Mouse (Mus musculus): Measurements from ENCODE around the gene Cd33. TPM values are rescaled to one million over a fixed set of nuclear protein-coding genes. Genes with fewer than 3 reads are reported as not detected.

The Cd33 gene
- polyA plus RNA-seq (2015; fragmentation: Nextera tagmentation; extraction: Ambion mirVana) = 1.2 and 1.5 TPM in 2 replicates

DNA sequence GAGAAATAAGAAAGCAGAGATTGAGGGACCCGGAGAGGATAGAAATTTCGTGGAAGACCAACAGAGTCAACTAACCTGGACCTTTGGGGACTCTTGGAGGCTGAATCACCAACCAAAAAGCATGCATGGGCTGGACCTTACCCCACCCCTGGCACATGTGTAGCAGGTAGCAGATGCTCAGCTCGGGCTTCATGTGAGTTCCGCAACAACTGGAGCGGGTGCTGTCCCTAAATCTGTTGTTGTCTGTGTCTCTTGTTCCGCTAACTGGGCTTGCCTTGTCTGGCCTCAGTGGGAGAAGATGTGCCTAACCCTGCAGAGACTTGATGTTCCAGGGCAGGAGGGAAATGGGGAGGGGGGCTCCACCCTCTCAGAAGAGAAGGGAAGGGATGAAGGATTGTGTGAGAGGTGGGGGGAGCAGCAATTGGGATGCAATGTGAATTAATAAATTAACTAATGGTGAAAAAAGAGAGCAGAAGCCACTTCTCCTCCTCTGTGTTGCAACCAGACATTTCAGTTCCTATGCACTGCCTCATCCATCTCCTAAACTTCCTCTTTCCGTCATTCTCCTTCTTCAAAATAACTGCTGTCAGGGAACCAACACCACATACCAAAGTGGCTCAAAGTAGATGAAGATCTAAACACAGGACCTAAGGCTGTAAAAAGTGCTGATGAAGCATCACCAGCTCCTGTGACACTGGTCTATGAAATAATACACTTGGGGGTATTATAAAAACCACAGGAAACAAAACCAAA is at the start of gene Cd33:
Cd33 (minus strand) TSS at position 204 of the 753 bp plus-strand sequence.
- H3K9ac ChIP-seq = no peak within 1 kb of the TSS

DNA sequence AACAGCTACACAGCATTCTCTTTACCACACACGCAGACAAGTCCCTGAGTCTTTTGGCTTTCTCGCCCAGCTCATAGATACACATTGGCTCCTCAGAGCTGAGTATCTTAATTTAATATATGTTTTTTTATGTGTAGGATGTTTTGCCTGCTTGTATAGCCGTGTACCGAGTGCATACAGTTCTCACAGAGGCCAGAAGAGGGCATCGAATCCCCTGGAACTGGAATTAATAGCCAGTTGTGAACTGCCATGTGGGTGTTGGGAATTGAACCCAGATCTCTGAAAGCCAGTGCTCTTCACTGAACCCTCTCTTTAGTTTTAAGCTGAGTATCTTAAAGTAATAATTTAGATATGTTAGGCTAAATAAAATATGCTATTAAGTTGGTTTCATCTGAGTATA is 40.6 kb upstream of the Cd33 start:
- no peak overlapping the region for H3K4me3 ChIP-seq

More for the DNA sequence above, at the start of gene Cd33:
- no peaks in the 10 kb centered on the region for H3K36me3 ChIP-seq
- WGBS = 84% methylated on average over 7 of the region's 7 CpGs
- H3K9me3 ChIP-seq = no peaks in the 10 kb centered on the region
- no peaks in the 10 kb centered on the region; the same call in 1 of the 2 replicates for H3K27me3 ChIP-seq
- no peak within 1 kb of the TSS for H3K4me2 ChIP-seq (replicated peaks)
- no peaks in the 10 kb centered on the region for H3K4me1 ChIP-seq
- no peak for ATAC-seq (ENCODE audit: low FRiP score, low read depth)
- no peak within 1 kb of the TSS for H3K4me3 ChIP-seq
- H3K27ac ChIP-seq = no peak within 1 kb of the TSS

DNA sequence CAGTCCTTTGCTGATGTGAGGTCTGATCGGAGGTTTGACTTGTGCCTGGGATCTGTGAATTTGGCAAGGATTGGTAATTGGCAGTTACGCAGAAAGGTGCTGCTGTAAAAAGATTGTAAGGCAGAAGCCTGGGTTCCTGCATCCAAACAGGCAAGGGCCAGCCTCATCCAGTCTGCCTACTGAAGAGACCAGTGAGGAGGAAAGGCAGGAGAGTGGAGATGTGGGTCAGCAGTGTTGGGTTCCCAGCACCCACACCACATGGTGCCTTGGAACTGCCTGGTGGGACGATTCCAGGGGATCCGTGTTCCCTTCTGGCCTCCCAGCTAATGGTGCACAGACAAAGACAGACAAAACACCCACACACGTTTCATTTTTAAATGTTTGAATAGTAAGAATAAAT is 36.3 kb upstream of the Cd33 start:
- peak overlapping the region; percentile 72 for H3K4me3 ChIP-seq
- H3K27ac ChIP-seq = no peak overlapping the region
- H3K27me3 ChIP-seq = no peaks in the 10 kb centered on the region
- ATAC-seq (ENCODE audit: low FRiP score, low read depth) = no peak
- WGBS = 57% methylated on average over 5 of the region's 5 CpGs
- peak overlapping the region; percentile 78 for H3K4me2 ChIP-seq (replicated peaks)
- H3K4me1 ChIP-seq = peaks cover 14% of the 10 kb centered on the region
- H3K36me3 ChIP-seq = peaks cover 22% of the 10 kb centered on the region
- H3K9ac ChIP-seq = peak overlapping the region; percentile 79
- no peaks in the 10 kb centered on the region for H3K9me3 ChIP-seq

More for the DNA sequence above, 40.6 kb upstream of the Cd33 start:
- 92% methylated on average over 5 of the region's 5 CpGs for WGBS
- Histone ChIP-seq H3K9ac (no peak overlapping the region), H3K4me1 (peaks cover 14% of the 10 kb centered on the region), H3K4me2 (replicated peaks) (no peak overlapping the region), H3K36me3 (peaks cover 62% of the 10 kb centered on the region), H3K27ac (no peak overlapping the region), H3K9me3 (no peaks in the 10 kb centered on the region), H3K27me3 (no peaks in the 10 kb centered on the region)
- no peak for ATAC-seq (ENCODE audit: low FRiP score, low read depth)

DNA sequence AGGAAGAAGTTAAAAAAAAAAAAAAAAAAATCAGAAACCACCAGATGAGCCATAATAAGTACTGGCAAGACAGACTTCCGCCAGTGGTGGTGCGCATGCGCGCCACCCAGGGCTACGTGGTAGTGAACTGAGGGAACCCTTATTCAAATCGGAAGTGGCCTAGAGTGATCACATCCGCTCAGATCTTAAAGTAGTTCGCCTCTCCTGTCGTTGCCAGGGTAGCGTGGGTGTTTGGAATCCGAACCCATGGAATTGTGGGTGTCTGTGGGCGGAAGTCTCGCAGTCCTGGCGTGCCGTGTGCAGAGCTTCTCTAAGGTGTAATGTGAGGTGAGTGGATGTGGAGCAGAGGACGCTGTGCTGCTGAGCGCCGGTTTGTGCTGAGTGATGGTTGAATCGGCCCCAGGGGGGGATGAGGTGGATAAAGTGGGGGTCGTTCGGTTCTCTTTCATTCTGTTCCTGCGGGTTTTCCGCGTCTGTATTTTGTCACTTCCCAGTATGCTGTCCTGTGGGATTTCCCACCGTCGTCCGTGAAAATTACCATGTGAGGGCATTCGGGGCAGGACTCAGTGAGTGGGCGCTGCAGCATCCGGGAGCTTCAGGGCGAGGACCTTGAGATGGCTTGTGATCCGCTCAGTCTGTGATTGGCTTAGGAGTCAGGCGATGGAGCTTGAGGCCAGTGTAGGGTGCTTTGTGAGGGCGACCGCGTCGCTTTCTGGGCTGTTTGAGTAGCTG is 35.4 kb upstream of the Cd33 start, which contains the start of gene Zfp719:
Zfp719 (plus strand) TSS at position 171 of the 732 bp plus-strand sequence.
- ATAC-seq (ENCODE audit: low FRiP score, low read depth) = peak; percentile 99
- no peaks in the 10 kb centered on the region for H3K9me3 ChIP-seq
- peak within 1 kb of the TSS; percentile 78 for H3K4me2 ChIP-seq (replicated peaks)
- under 1% methylated on average over 37 of the region's 37 CpGs for WGBS
- H3K4me3 ChIP-seq = peak within 1 kb of the TSS; percentile 72
- H3K27me3 ChIP-seq = no peaks in the 10 kb centered on the region
- H3K4me1 ChIP-seq = peaks cover 14% of the 10 kb centered on the region
- peak within 1 kb of the TSS; percentile 86 for H3K27ac ChIP-seq
- peaks cover 22% of the 10 kb centered on the region for H3K36me3 ChIP-seq
- peak within 1 kb of the TSS; percentile 79 for H3K9ac ChIP-seq

DNA sequence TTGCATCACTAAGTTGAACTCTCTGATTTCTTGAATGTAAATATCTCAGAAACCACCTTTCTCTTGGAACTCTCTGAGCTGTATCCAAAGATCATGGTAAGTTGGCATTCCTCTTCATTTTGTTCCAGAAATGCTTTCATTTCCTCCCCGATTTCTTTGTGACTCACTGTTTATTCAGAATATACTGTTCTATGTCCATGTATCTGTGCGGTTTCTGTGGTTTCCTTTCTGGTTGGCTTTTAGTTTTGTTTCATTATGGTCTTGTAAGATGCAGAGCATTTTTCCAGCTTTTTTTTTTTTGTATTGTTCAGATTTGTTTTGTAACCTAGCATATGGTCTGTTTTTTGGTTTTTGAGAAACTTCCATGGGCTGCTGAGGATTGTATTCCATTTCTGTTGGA is 27.0 kb upstream of the Cd33 start:
- 96% methylated on average over 2 of the region's 2 CpGs for WGBS
- Histone ChIP-seq H3K9me3 (no peaks in the 10 kb centered on the region), H3K9ac (no peak overlapping the region), H3K27ac (no peak overlapping the region), H3K36me3 (peaks cover 85% of the 10 kb centered on the region), H3K27me3 (no peaks in the 10 kb centered on the region), H3K4me2 (replicated peaks) (no peak overlapping the region), H3K4me1 (no peaks in the 10 kb centered on the region), H3K4me3 (no peak overlapping the region)
- ATAC-seq (ENCODE audit: low FRiP score, low read depth) = no peak

DNA sequence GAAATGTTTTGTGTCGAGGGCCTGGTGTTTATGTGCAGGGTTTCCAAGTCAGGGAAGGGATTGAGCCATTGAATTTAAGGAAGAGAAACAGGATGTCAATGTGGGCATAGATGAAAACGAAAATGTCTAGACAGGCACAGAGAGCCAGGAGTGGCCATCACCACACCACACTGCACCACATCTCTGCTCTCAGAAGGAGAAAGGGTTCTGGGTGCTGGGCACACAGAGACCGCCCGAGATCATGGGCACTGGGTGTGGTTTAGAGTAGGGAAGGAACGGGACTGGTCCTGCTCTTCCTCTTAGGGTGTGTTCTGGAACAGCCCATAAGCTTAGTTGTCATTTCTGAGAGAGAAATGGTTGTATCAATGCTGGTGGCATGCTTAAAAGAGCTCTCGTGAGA is 19.1 kb upstream of the Cd33 start:
- Histone ChIP-seq H3K9me3 (no peaks in the 10 kb centered on the region), H3K27me3 (no peaks in the 10 kb centered on the region), H3K4me3 (peak overlapping the region; percentile 80), H3K9ac (peak overlapping the region; percentile 82), H3K4me2 (replicated peaks) (peak overlapping the region; percentile 80), H3K27ac (no peak overlapping the region), H3K4me1 (peaks cover 15% of the 10 kb centered on the region), H3K36me3 (peaks cover 37% of the 10 kb centered on the region)
- 63% methylated on average over 6 of the region's 6 CpGs for whole genome bisulfite sequencing
- ATAC-seq (ENCODE audit: low FRiP score, low read depth) = no peak

DNA sequence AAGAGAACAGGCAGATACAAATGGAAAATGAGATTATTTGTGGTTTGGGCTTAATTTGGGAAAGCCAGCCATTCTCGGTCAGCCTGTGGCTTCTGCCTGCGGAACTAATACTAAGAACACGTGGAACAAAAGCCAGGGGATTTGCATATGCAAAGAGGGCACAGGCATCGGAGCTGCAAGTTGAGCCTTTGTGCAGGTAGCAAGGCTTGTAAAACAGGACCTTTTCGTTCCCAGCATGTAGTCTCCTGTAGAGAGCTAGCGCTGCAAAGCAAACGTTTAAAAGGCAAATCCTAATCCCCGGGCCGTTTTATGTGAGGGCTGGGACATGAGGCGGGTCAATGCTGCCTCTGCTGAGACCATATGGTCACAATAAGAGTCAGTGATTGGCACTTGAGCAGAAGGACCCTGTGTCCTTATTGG is 18.4 kb upstream of the Cd33 start:
- peak overlapping the region; percentile 80 for H3K4me2 ChIP-seq (replicated peaks)
- peak overlapping the region; percentile 81 for H3K27ac ChIP-seq
- H3K36me3 ChIP-seq = peaks cover 31% of the 10 kb centered on the region
- H3K9me3 ChIP-seq = no peaks in the 10 kb centered on the region
- ATAC-seq (ENCODE audit: low FRiP score, low read depth) = no peak
- no peaks in the 10 kb centered on the region for H3K27me3 ChIP-seq
- WGBS = under 1% methylated on average over 10 of the region's 10 CpGs
- H3K4me1 ChIP-seq = peaks cover 15% of the 10 kb centered on the region
- peak overlapping the region; percentile 80 for H3K4me3 ChIP-seq
- H3K9ac ChIP-seq = peak overlapping the region; percentile 82

DNA sequence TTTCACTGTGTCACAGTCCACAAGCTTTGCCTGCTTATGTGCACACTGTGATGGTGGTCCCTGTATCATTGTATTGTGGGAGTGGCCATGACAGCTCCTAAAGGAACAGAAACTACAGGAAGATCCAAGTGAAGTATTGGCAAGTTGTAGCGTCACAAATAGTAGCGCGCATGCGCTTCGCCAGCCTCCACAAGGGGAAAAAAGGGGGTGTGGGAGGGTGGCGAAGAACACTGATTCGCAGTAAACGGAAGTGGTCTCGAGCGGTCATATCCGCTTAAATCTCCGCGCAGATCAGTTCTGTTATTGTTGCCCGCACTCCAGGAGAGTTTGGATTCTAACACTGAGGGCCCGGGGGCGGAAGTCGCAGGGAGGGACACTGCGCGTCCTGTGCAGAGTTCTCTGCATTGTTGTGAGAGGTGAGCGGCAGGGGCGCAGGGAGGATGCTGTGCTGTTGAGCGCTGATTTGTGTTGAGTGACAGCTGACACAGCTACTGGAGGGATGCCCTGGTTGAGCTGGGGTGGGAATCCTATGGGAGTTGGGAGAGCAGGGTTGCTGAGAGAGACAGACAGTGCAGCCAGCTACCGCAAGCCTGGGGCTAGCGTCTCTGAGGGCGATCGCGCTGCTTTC is 17.9 kb upstream of the Cd33 start, which contains the start of gene Zfp658:
Zfp658 (plus strand) TSS at position 251 of the 628 bp plus-strand sequence.
- peaks cover 15% of the 10 kb centered on the region for H3K4me1 ChIP-seq
- under 1% methylated on average over 27 of the region's 27 CpGs for WGBS
- H3K9me3 ChIP-seq = no peaks in the 10 kb centered on the region
- peak; percentile 90 for ATAC-seq (ENCODE audit: low FRiP score, low read depth)
- H3K4me2 ChIP-seq (replicated peaks) = peak within 1 kb of the TSS; percentile 80
- peak within 1 kb of the TSS; percentile 80 for H3K4me3 ChIP-seq
- no peaks in the 10 kb centered on the region for H3K27me3 ChIP-seq
- peak within 1 kb of the TSS; percentile 81 for H3K27ac ChIP-seq
- H3K9ac ChIP-seq = peak within 1 kb of the TSS; percentile 82
- H3K36me3 ChIP-seq = peaks cover 26% of the 10 kb centered on the region

DNA sequence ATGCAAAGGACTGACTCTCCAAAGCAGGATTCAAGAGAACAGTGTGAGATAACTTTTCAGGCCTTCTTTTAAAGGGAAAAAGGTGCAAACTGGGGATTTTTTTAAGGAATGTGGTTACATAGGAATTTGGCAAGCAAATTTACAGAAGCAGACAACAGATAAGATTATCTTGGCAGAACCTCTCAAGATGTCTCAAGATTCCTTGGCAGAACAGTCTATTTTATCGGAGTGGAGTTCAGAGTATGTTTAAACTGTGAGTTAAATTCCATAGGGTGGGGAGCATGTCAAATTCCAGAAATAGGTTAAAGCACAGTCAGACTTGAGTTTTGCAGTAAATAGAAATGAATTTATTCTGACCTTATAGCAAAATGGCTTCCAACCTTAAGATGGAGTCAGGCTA is 12.7 kb upstream of the Cd33 start:
- H3K9me3 ChIP-seq = no peaks in the 10 kb centered on the region
- H3K27ac ChIP-seq = no peak overlapping the region
- no peaks in the 10 kb centered on the region for H3K27me3 ChIP-seq
- WGBS = 85% methylated on average over 1 of the region's 1 CpGs
- H3K9ac ChIP-seq = no peak overlapping the region
- no peaks in the 10 kb centered on the region for H3K4me1 ChIP-seq
- no peak for ATAC-seq (ENCODE audit: low FRiP score, low read depth)
- no peaks in the 10 kb centered on the region for H3K36me3 ChIP-seq
- H3K4me3 ChIP-seq = no peak overlapping the region
- no peak overlapping the region for H3K4me2 ChIP-seq (replicated peaks)

DNA sequence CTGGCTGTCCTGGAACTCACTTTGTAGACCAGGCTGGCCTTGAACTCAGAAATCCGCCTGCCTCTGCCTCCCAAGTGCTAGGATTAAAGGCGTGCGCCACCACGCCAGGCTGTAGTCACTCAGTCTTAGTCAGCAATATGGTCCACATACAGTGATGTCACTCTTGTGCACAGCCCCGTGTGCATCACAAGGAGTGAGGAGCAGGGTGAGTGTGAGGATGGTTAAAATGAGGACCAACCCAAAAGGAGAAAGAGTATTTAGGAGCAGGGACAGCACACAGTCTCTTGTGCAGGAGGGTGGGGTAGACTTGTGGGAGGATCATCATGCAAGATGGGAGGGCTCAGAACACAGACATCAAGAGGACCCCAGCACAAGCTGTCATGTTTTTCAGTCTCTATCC is 11.1 kb upstream of the Cd33 start:
- ATAC-seq (ENCODE audit: low FRiP score, low read depth) = no peak
- 88% methylated on average over 5 of the region's 5 CpGs for WGBS
- Histone ChIP-seq H3K4me3 (no peak overlapping the region), H3K27ac (no peak overlapping the region), H3K27me3 (no peaks in the 10 kb centered on the region), H3K9me3 (no peaks in the 10 kb centered on the region), H3K9ac (no peak overlapping the region), H3K4me1 (no peaks in the 10 kb centered on the region), H3K36me3 (no peaks in the 10 kb centered on the region), H3K4me2 (replicated peaks) (no peak overlapping the region)

DNA sequence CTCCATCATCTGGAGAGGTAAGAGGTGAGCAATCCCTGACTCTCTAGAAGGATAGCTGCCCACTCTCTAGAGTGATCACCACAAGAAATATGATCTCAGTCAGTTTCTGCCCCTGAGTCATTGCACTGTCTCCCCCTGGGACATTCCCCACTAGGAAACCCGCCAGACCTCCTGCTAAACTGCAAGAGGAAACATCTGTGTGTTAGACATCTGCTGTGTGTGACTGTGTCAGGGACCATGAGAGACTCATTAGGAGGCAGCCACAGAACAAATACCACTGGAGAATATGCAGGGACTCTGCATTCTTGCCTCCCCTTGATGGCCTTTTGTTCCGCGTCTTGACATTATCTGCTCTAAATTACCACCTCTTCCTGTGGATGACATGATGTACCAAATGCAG is 10.3 kb upstream of the Cd33 start:
- WGBS = 59% methylated on average over 3 of the region's 3 CpGs
- Histone ChIP-seq H3K27ac (no peak overlapping the region), H3K27me3 (no peaks in the 10 kb centered on the region), H3K4me2 (replicated peaks) (no peak overlapping the region), H3K9me3 (no peaks in the 10 kb centered on the region), H3K9ac (no peak overlapping the region), H3K4me3 (no peak overlapping the region), H3K36me3 (no peaks in the 10 kb centered on the region), H3K4me1 (no peaks in the 10 kb centered on the region)
- ATAC-seq (ENCODE audit: low FRiP score, low read depth) = no peak

DNA sequence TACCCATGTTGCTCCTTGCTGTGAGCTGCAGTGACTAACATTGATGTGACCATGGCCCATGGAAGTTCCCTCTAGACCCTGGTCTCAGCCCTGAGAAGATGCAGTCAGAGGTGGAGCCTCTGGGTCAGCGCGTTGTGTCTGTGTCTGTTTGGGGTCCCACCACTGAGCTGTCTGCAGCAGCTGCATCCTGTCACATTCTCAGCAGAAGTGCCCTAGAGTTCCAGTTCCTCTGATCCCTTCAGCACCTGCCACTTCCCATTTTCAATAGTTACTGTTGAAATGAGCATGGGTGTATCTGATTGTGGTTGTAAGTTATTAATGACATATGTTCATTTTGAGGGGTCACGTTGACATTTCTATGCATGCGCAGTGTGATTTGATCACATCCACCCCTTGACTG is 8.9 kb upstream of the Cd33 start:
- no peaks in the 10 kb centered on the region for H3K27me3 ChIP-seq
- no peak overlapping the region for H3K4me2 ChIP-seq (replicated peaks)
- no peak overlapping the region for H3K4me3 ChIP-seq
- H3K9me3 ChIP-seq = no peaks in the 10 kb centered on the region
- no peaks in the 10 kb centered on the region for H3K4me1 ChIP-seq
- no peaks in the 10 kb centered on the region for H3K36me3 ChIP-seq
- ATAC-seq (ENCODE audit: low FRiP score, low read depth) = no peak
- H3K27ac ChIP-seq = no peak overlapping the region
- 79% methylated on average over 4 of the region's 4 CpGs for WGBS
- no peak overlapping the region for H3K9ac ChIP-seq

Measured in limb, embryonic 13.5 days (tissue).